Mouse (Mus musculus) stomach, embryonic 15.5 days (tissue): Measurements from ENCODE around the gene Spred3. TPM values are rescaled to one million over a fixed set of nuclear protein-coding genes. Genes with fewer than 3 reads are reported as not detected.
"Not testable (repeated sequence)": the region's sequence is repeated elsewhere in the genome, so short reads cannot be mapped to it uniquely, and the experiment has no call there.

Experiments used
- ATAC-seq: fragments of 200-750 bp; cut with Nextera tagmentation; 2 replicates; pipeline ENCODE4 v1.8.0; 2017; ENCODE audit warnings: low read depth, moderate number of reproducible peaks, moderate TSS enrichment; ENCODE audit not compliant: insufficient read depth, low FRiP score
- H3K27ac ChIP-seq: fragments of 300-500 bp; sonication (generic); 2 replicates; pipeline ENCODE4 v1.5.1; 2015; ENCODE audit warnings: mild to moderate bottlenecking, inconsistent platforms
- H3K27me3 ChIP-seq: fragments of 300-500 bp; sonication (generic); replicated peaks from 2 replicates; pipeline ENCODE4 v1.6.1; 2015; ENCODE audit warnings: inconsistent platforms
- H3K36me3 ChIP-seq: fragments of 300-500 bp; sonication (generic); 2 replicates; pipeline ENCODE4 v1.6.1; 2015; ENCODE audit warnings: inconsistent platforms
- H3K4me1 ChIP-seq: fragments of 300-500 bp; sonication (generic); 2 replicates; pipeline ENCODE4 v1.6.1; 2015; ENCODE audit warnings: inconsistent platforms
- H3K4me2 ChIP-seq: fragments of 300-500 bp; sonication (generic); 2 replicates; pipeline ENCODE4 v1.6.1; 2015; ENCODE audit warnings: mild to moderate bottlenecking, inconsistent platforms
- H3K4me3 ChIP-seq: fragments of 300-500 bp; sonication (generic); replicated peaks from 2 replicates; pipeline ENCODE4 v1.5.1; 2015; ENCODE audit warnings: inconsistent platforms
- H3K9ac ChIP-seq: fragments of 300-500 bp; sonication (generic); 2 replicates; pipeline ENCODE4 v1.6.1; 2015; ENCODE audit warnings: inconsistent platforms
- H3K9me3 ChIP-seq: fragments of 300-500 bp; sonication (generic); 2 replicates; pipeline ENCODE4 v1.6.1; 2016; ENCODE audit warnings: inconsistent platforms
- WGBS: fragments of 180-500 bp; shearing (Covaris S2); methylation state at CpG from one replicate; pipeline ENCODE4 v1.1.7; 2015; 5-methylcytosine and 5-hydroxymethylcytosine counted together
- polyA plus RNA-seq: library from polyadenylated mRNA; unstranded; fragments of >200 nt; fragmentation: Nextera tagmentation; extraction: Ambion mirVana; gene quantifications from 2 replicates; pipeline ENCODE4 v1.2.1, GENCODE M21; 2015

Gene Spred3
- polyA plus RNA-seq = 1.9 and 2.2 TPM in 2 replicates

DNA sequence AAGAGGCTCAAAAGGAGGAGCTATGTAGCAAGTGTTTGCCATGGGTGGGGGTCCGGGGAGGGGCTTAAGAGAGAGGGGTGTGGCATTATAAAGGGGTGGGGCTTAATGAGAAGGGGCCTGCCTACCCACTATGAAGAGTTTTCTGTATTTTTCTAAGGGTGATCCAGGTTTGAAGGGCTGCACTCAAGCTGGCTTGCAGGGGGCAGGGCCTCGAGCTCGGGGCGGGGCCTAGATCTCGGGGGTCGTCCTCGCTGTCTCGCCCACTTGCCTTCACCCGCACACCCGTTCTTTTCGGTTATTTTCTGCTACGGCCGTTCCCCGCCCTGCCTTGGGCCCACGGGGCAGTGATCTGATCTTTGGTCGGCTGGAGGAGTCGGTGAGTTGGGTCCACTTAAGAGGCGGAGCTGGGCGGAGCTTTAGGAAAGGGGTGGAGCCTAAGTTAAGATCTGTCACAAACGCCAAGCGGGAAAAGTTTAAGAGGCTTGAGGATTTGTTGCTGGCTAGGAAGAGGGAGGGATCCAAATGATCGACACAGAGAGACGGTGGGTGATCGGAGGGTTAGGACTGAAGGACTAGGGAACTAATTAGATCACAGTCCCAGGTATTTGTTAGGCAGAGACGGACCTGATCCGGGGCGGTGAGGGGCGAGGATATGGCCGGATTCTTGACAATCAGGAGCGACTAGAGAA is at the start of gene Spred3, which contains the start of gene Ggn:
Gene Spred3 (minus strand): TSS at position 346 of the 689 bp plus-strand sequence.
Gene Ggn (plus strand): TSS at position 145 of the 689 bp plus-strand sequence.
- peak within 1 kb of the TSS; percentile 83 for H3K27ac ChIP-seq
- H3K36me3 ChIP-seq = peaks cover 17% of the 10 kb centered on the region
- H3K4me3 ChIP-seq = peak within 1 kb of the TSS; percentile 62
- peak; percentile 59 for ATAC-seq
- no peaks in the 10 kb centered on the region for H3K9me3 ChIP-seq
- H3K9ac ChIP-seq = peak within 1 kb of the TSS; percentile 25
- peaks cover 37% of the 10 kb centered on the region for H3K27me3 ChIP-seq
- H3K4me1 ChIP-seq = peaks cover 24% of the 10 kb centered on the region
- H3K4me2 ChIP-seq = peak within 1 kb of the TSS; percentile 81
- under 1% methylated on average over 30 of the region's 30 CpGs for WGBS

DNA sequence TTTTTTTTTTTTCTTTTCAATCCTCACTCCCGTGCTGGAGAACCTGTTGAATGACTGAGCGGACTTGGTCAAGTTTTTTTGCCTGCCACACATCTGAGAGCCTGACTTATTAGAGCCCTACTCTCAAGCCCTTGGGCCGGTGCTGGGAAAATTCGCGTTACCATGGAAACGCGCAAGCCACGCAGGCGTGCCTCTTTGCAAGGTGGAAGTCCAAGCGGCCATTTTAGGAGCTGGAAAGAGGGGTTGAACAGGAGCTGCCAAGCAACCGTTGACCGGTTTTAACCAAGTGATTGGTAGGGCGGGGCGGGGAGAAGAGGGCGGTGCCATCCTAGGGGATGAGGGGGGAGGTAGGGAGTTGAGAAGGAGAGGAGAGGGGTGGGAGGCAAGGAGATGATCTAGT is 44.6 kb upstream of the Spred3 start:
- WGBS = 50% methylated on average over 15 of the region's 15 CpGs
- H3K9me3 ChIP-seq = no peaks in the 10 kb centered on the region
- H3K4me1 ChIP-seq = peaks cover 11% of the 10 kb centered on the region
- no peak for ATAC-seq
- no peaks in the 10 kb centered on the region for H3K27me3 ChIP-seq
- no peak overlapping the region for H3K27ac ChIP-seq
- H3K4me3 ChIP-seq = no peak overlapping the region
- no peak overlapping the region for H3K9ac ChIP-seq
- no peak overlapping the region for H3K4me2 ChIP-seq
- no peaks in the 10 kb centered on the region for H3K36me3 ChIP-seq

DNA sequence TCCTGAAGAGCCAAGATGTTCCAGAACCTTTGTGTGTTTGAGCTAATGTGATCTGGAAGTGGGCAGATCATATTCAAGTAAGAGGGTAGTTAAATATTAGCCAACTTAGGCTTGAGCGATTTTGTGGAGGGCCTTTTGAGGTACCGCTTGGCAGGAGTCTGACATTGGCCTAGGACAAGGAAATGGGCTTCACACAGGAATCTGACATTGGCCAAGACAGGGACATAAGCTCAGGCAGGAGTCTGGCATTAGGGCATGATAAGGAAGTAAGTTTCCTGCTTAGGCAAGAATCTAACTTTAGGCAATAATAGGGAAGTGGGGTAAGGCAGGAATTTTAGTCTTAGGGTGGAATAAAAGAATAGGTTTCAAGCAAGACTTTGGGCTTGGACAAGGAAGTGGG is 44.0 kb upstream of the Spred3 start:
- WGBS = 62% methylated on average over 2 of the region's 2 CpGs
- Histone ChIP-seq H3K36me3 (no peaks in the 10 kb centered on the region), H3K4me2 (no peak overlapping the region), H3K9me3 (no peaks in the 10 kb centered on the region), H3K27ac (no peak overlapping the region), H3K9ac (no peak overlapping the region), H3K4me3 (no peak overlapping the region), H3K27me3 (no peaks in the 10 kb centered on the region), H3K4me1 (peaks cover 11% of the 10 kb centered on the region)
- no peak for ATAC-seq

DNA sequence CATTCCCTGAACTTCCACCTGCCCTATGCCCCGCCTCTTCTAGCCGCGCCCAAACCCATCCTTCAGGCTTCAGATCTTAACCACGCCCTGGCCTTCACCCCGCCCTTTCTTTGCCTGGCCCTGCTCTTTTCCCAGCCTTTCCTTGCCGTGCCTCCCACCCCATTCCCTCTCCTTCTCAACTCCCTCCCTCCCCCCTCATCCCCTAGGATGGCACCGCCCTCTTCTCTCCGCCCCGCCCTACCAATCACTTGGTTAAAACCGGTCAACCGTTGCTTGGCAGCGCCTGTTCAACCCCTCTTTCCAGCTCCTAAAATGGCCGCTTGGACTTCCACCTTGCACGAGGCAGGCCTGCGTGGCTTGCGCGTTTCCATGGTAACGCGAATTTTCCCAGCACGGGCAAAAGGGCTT is 43.5 kb upstream of the Spred3 start, which contains the start of gene Catsperg1:
Gene Catsperg1 (minus strand): TSS at position 361 of the 408 bp plus-strand sequence.
- Histone ChIP-seq H3K4me3 (no peak within 1 kb of the TSS), H3K9ac (no peak within 1 kb of the TSS), H3K4me1 (peaks cover 11% of the 10 kb centered on the region), H3K36me3 (no peaks in the 10 kb centered on the region), H3K27me3 (no peaks in the 10 kb centered on the region), H3K27ac (no peak within 1 kb of the TSS), H3K4me2 (peak within 1 kb of the TSS; percentile 21; the same call in 1 of the 2 replicates), H3K9me3 (no peaks in the 10 kb centered on the region)
- 5% methylated on average over 20 of the region's 20 CpGs for WGBS
- ATAC-seq = no peak

DNA sequence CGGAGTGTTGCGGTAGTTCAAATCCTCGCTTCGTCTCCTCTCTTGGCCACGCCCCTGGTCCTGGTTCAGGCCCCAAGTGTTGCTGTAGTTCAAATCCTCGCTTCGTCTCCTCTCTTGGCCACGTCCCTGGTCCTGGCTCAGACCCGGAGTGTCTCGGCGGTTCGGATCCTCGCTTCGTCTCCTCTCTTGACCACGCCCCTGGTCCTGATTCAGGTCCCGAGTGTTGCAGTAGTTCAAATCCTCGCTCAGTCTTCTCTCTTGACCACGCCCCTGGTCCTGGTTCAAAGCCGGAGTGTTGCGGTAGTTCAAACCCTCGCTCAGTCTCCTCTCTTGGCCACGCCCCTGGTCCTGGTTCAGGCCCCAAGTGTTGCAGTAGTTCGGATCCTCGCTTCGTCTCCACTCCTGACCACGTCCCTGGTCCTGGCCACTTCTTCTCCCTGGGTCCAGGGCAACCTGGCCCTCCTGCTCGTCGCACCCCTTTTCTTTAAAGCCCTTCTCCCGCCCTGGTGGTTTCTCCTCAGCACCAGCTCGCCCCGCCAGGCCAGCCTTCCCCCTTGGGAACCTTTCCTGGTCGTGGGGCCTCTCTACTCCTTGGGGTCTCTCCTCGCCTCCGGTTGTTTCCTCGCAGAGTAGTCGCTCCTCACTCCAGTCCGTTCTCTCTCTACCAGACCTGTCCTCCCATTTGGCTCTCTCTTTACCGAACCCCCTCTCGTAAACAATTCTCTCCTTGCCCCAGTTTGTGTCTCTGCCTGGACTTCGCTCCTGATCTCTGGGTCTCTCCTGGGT is 42.8 kb upstream of the Spred3 start:
- H3K27me3 ChIP-seq, H3K4me3 ChIP-seq, H3K9ac ChIP-seq, H3K9me3 ChIP-seq, H3K36me3 ChIP-seq, H3K27ac ChIP-seq, ATAC-seq: not testable (repeated sequence)
- peak overlapping the region; percentile 58; the same call in 1 of the 2 replicates for H3K4me2 ChIP-seq
- peaks cover 11% of the 10 kb centered on the region for H3K4me1 ChIP-seq
- 22% methylated on average over 40 of the region's 40 CpGs for WGBS

DNA sequence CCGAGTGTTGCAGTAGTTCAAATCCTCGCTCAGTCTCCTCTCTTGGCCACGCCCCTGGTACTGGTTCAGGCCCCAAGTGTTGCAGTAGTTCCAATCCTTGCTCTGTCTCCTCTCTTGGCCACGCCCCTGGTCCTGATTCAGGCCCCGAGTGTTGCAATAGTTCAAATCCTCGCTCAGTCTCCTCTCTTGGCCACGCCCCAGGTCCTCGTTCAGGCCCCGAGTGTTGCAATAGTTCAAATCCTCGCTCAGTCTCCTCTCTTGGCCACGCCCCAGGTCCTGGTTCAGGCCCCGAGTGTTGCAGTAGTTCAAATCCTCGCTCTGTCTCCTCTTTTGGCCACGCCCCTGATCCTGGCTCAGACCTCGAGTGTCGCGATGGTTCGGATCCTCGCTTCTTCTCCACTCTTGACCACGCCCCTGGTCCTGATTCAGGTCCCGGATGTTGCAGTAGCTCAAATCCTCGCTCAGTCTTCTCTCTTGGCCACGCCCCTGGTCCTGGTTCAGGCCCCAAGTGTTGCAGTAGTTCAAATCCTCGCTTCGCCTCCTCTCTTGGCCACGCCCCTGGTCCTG is 42.1 kb upstream of the Spred3 start:
- no peak for ATAC-seq
- H3K9ac ChIP-seq = no peak overlapping the region

DNA sequence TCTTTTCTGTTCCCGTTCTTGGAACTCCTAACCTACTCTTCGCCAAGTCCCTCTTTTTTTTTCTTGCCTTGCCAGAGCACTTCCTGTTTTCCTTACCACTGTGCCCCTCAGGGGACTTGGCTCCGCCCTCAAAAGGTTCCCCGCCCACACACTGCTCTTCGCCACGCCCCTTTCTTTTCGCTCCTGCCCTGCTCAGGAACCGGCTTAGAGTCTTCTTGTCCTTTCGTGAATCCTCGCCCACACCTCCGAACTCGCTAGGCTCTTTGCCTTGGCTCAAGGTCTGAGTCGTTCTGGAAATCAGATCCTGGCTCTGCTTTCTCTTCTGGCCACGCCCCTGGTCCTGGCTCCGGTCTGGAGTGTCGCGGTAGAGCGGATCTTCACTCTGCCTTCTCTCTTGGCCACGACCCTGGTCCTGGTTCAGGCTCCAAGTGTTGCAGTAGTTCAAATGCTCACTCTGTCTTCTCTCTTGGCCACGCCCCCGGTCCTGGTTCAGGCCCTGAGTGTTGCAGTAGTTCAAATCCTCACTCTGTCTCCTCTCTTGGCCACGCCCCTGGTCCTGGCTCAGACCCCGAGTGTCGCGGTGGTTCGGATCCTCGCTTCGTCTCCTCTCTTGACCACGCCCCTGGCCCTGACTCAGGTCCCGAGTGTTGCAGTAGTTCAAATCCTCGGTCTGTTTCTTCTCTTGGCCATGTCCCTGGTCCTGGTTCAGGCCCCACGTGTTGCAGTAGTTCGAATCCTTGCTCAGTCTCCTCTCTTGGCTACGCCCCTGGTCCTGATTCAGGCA is 41.4 kb upstream of the Spred3 start:
- no peaks in the 10 kb centered on the region for H3K27me3 ChIP-seq
- WGBS = 6% methylated on average over 34 of the region's 34 CpGs
- peak overlapping the region; percentile 37 for H3K4me3 ChIP-seq
- peak; percentile 86 for ATAC-seq
- no peaks in the 10 kb centered on the region for H3K36me3 ChIP-seq
- no peaks in the 10 kb centered on the region for H3K9me3 ChIP-seq
- H3K4me2 ChIP-seq = peak overlapping the region; percentile 58
- H3K4me1 ChIP-seq = peaks cover 11% of the 10 kb centered on the region
- no peak overlapping the region for H3K9ac ChIP-seq
- peak overlapping the region; percentile 67 for H3K27ac ChIP-seq

More for the DNA sequence above, 42.1 kb upstream of the Spred3 start:
- Histone ChIP-seq H3K36me3 (no peaks in the 10 kb centered on the region), H3K27me3 (no peaks in the 10 kb centered on the region), H3K4me2 (peak overlapping the region; percentile 58), H3K9me3 (no peaks in the 10 kb centered on the region), H3K27ac (peak overlapping the region; percentile 67; the same call in 1 of the 2 replicates), H3K4me3 (peak overlapping the region; percentile 37), H3K4me1 (peaks cover 11% of the 10 kb centered on the region)
- WGBS = 17% methylated on average over 26 of the region's 26 CpGs

GRCm38 (mm10) chr7:29211013-29211412 is 40.8 kb upstream of the Spred3 start:
- H3K27me3 ChIP-seq, H3K9me3 ChIP-seq, H3K9ac ChIP-seq, H3K36me3 ChIP-seq: not testable (repeated sequence)
- 16% methylated on average over 14 of the region's 15 CpGs for WGBS
- ATAC-seq = peak; percentile 57
- Histone ChIP-seq H3K27ac (peak overlapping the region; percentile 67), H3K4me3 (peak overlapping the region; percentile 37), H3K4me2 (peak overlapping the region; percentile 58), H3K4me1 (peaks cover 11% of the 10 kb centered on the region)

GRCm38 (mm10) chr7:29202577-29202976 is 32.4 kb upstream of the Spred3 start:
- Histone ChIP-seq H3K27ac (no peak overlapping the region), H3K4me2 (no peak overlapping the region), H3K9ac (no peak overlapping the region), H3K27me3 (no peaks in the 10 kb centered on the region), H3K9me3 (no peaks in the 10 kb centered on the region), H3K4me3 (no peak overlapping the region), H3K36me3 (no peaks in the 10 kb centered on the region), H3K4me1 (no peaks in the 10 kb centered on the region)
- WGBS = 74% methylated on average over 6 of the region's 6 CpGs
- ATAC-seq = no peak

DNA sequence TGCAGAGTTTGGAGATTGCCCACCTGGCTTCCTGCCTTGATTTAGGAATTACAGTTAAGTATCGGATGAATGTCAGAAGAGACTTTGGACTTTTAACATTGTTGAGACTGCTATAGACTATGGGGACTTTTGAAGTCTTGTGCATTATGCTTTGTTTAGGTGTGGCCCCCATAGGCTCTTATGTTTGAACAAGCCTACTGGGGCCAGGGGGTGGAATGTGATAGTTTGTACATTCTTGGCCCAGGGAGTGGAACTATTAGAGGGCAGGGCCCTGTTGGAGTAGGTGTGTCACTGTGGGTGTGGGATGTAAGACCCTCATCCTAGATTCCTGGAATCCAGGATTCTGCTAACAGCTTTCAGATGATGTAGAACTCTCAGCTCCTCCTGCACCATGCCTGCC is 24.0 kb upstream of the Spred3 start:
- H3K27ac ChIP-seq, H3K4me1 ChIP-seq, H3K4me3 ChIP-seq, H3K36me3 ChIP-seq, H3K27me3 ChIP-seq, H3K9ac ChIP-seq, H3K9me3 ChIP-seq, H3K4me2 ChIP-seq: not testable (repeated sequence)
- peak; percentile 60; the same call in 1 of the 2 replicates for ATAC-seq
- WGBS = 80% methylated on average over 1 of the region's 1 CpGs

DNA sequence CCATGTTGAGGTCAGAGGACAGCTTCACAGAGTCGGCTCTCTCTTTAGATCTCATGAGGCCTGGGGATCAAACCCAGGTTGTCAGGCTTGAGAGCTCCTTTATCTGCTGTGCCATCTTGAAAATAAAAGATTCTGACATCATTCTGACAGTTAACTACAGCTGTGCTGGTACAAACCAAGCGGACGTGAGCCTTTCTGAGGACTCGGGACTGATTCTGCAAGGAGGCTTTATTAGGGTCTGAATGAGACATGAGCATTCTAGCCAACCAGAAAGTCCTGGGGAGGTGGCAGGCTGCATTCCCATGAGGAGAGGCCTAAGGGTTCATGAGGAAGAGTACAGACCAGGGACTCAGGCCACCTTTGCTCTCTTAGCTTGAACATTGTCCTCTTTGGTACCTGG is 11.1 kb upstream of the Spred3 start:
- ATAC-seq, H3K9me3 ChIP-seq, H3K27ac ChIP-seq, H3K4me2 ChIP-seq, H3K4me3 ChIP-seq, H3K9ac ChIP-seq, H3K27me3 ChIP-seq, H3K36me3 ChIP-seq: not testable (repeated sequence)
- H3K4me1 ChIP-seq = peaks cover 11% of the 10 kb centered on the region
- WGBS = 90% methylated on average over 4 of the region's 4 CpGs
